Mouse (Mus musculus) retina, embryonic 14.5 days (tissue): ENCODE measurements around the gene Cmtr1.

ENCODE experiments used
- DNase-seq: peaks from one replicate; pipeline ENCODE4 v3.0.0-alpha.2; 2015; ENCODE audit warnings: low spot score

Cmtr1 gene

GRCm38 (mm10) chr17:29736448-29737014 lies 76.1 kb downstream of the Cmtr1 start:
- DNase-seq: peak; percentile 71

GRCm38 (mm10) chr17:29737849-29738804 lies 77.7 kb downstream of the Cmtr1 start:
- peak; percentile 42 for DNase-seq

GRCm38 (mm10) chr17:29747466-29747865 lies 87.1 kb downstream of the Cmtr1 start:
- no peak for DNase-seq

- DNase-seq: no peak
Observed at GRCm38 (mm10) chr17:29754510-29754909, 94.1 kb downstream of the Cmtr1 start.
